Mouse (Mus musculus) midbrain, embryonic 10.5 days (tissue): ENCODE measurements around the gene Pklr. TPM values are rescaled to one million over a fixed set of nuclear protein-coding genes. Genes with fewer than 3 reads are reported as not detected.

Experiments
- DNase-seq: peaks from one replicate; pipeline ENCODE4 v3.0.0-alpha.2; 2017; ENCODE audit warnings: low spot score
- H3K27ac ChIP-seq: fragments of 300-500 bp; sonication (generic); replicated peaks from 2 replicates; pipeline ENCODE4 v1.5.1; 2016; ENCODE audit warnings: mild to moderate bottlenecking
- H3K27me3 ChIP-seq: fragments of 300-500 bp; sonication (generic); 2 replicates; pipeline ENCODE4 v1.6.1; 2016; ENCODE audit warnings: low read depth, mild to moderate bottlenecking; ENCODE audit not compliant: poor library complexity, severe bottlenecking
- H3K36me3 ChIP-seq: fragments of 300-500 bp; sonication (generic); 2 replicates; pipeline ENCODE4 v1.6.1; 2016; ENCODE audit warnings: mild to moderate bottlenecking, moderate library complexity
- H3K4me1 ChIP-seq: fragments of 300-500 bp; sonication (generic); 2 replicates; pipeline ENCODE4 v1.6.1; 2016
- H3K4me3 ChIP-seq: fragments of 300-500 bp; sonication (generic); 2 replicates; pipeline ENCODE4 v1.5.1; 2016; ENCODE audit warnings: mild to moderate bottlenecking, moderate library complexity
- H3K9me3 ChIP-seq: fragments of 300-500 bp; sonication (generic); replicated peaks from 2 replicates; pipeline ENCODE4 v1.6.1; 2016; ENCODE audit warnings: mild to moderate bottlenecking
- WGBS: fragments of 180-500 bp; shearing (Covaris S2); methylation state at CpG from one replicate; pipeline ENCODE4 v1.1.7; 2016; 5-methylcytosine and 5-hydroxymethylcytosine counted together
- polyA plus RNA-seq: library from polyadenylated mRNA; unstranded; fragments of >200 nt; fragmentation: Nextera tagmentation; extraction: Ambion mirVana; gene quantifications from 2 replicates; pipeline ENCODE4 v1.2.1, GENCODE M21; 2016

The Pklr gene
- 4.1 and 5.9 TPM in 2 replicates for polyA plus RNA-seq

DNA sequence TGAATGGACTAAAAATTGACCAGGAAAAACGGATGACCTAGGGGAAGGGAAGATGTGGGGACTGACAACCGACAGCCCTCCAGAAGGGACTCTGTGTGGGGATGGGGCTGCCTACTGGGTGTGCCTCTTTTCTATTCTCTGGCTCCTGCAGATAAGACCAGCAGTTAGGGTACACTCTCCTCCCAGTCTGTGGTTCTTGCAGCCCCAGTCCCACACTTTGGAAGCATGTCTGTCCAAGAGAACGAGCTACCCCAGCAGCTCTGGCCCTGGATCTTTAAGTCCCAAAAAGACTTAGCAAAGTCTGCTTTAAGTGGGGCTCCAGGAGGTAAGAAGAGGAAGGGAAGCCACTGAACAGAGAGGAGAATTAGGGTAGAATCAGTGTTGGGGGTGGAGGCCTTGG lies at the start of gene Pklr:
Pklr (plus strand) TSS at position 185 of the 400 bp plus-strand sequence.
- Histone ChIP-seq H3K9me3 (no peaks in the 10 kb centered on the region), H3K27ac (peak within 1 kb of the TSS; percentile 57; the same call in 1 of the 2 replicates), H3K4me1 (peaks cover 13% of the 10 kb centered on the region), H3K36me3 (no peaks in the 10 kb centered on the region), H3K4me3 (peak within 1 kb of the TSS; percentile 23), H3K27me3 (peaks cover 34% of the 10 kb centered on the region)
- WGBS = 66% methylated on average over 3 of the region's 3 CpGs
- no peak for DNase-seq

DNA sequence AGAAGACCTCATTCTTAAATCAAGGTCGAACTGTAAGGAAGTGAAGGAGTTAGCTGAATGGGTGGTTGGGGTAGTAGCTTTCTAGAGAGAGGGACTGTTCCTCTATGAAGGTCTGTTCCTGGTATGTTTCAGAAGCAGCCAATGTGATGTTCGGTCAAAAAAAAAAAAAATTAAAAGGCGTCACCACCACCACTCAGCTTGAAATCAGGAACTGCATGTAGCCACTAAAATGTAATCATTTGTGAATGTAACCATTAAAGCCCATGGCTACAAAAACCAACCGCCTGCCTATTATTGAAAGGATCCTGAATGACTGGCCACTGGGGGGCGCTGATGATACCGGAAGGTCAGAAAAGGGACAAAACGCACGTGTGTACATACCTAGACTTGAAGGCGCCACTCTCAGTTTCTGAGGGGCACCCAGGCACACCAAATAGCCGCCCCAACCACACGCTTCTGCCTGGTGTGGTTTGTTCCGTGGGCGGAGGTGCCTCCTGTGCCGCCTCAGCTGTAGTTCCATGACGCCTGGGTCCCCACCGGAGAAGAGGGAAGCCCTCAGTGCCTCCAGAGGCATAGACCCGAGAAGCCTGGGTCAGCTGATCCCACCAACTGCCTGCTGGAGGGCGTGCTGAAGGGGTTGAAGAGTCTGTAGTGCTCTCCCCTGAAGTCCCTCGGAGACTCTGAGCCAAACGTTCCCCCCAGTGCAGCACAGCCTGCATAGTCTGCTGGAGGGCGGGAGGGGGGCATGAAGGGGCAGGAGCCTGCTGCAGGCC lies 48.4 kb upstream of the Pklr start:
- peaks cover 37% of the 10 kb centered on the region for H3K36me3 ChIP-seq
- no peaks in the 10 kb centered on the region for H3K9me3 ChIP-seq
- WGBS = 34% methylated on average over 21 of the region's 21 CpGs
- DNase-seq = peak; percentile 76
- peak overlapping the region; percentile 23; the same call in 1 of the 2 replicates for H3K4me3 ChIP-seq
- peak overlapping the region; percentile 52; the same call in 1 of the 2 replicates for H3K27ac ChIP-seq
- H3K27me3 ChIP-seq = peaks cover 46% of the 10 kb centered on the region
- H3K4me1 ChIP-seq = peaks cover 49% of the 10 kb centered on the region

DNA sequence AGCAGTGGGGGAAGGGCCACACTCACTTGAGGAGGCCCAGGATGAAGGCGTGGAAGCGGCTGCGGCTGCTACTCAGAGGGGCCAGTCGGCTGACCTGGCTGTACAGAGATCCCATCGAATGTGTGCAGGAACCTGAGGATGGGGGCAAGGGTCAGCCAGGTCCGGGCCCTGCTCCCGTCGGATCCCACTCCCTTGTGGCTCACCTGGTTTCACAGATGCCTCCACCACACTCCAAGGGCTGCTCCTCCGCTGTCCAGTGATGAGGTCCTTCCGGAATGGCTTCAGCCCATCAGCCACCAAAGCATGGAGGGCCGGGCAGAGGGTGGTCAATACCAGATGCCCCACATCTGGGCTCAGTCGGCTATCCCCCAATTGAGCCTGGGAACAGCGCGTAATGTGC lies 47.0 kb upstream of the Pklr start:
- WGBS = 67% methylated on average over 14 of the region's 14 CpGs
- Histone ChIP-seq H3K9me3 (no peaks in the 10 kb centered on the region), H3K4me1 (peaks cover 59% of the 10 kb centered on the region), H3K27ac (no peak overlapping the region), H3K36me3 (peaks cover 42% of the 10 kb centered on the region), H3K27me3 (peaks cover 60% of the 10 kb centered on the region), H3K4me3 (peak overlapping the region; percentile 79)
- no peak for DNase-seq

DNA sequence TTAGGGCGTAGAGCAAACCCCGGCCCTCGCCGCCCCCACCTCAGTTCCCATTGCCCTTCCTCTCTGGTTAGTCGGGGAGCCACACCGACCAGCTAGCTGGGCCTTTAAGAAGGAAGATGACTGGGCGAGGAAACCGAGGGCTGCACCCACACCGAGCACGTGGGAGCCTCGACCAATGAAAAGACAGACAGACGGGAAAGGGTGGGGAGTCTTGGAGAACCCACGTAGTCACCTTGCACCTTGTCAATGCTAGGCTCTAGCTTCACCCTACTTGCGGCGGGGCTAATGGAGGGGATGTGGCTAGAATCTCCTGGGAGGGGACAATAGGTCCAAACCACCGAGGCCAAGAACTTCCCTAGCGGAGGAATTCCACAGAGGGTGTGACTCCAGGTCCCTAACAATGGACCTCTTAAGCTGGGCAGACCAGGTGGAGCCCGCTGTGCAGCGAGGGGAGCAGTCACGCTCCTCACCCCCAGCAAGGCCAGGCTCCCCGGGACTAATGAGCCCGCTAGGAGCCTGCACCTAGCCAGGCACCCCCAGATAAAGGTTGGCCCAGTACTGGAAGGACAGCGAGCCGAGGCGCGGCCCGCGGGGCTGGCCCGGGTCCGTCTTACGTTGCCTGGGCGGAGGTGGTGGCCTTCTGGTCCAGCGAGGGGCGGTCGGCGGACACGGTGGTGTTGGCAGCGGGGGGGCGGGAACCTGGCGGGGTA lies 45.9 kb upstream of the Pklr start:
- H3K36me3 ChIP-seq = peaks cover 42% of the 10 kb centered on the region
- peak overlapping the region; percentile 79 for H3K4me3 ChIP-seq
- DNase-seq = peak; percentile 78
- under 1% methylated on average over 40 of the region's 40 CpGs for WGBS
- peaks cover 59% of the 10 kb centered on the region for H3K4me1 ChIP-seq
- peaks cover 70% of the 10 kb centered on the region for H3K27me3 ChIP-seq
- peak overlapping the region; percentile 89 for H3K27ac ChIP-seq
- no peaks in the 10 kb centered on the region for H3K9me3 ChIP-seq

DNA sequence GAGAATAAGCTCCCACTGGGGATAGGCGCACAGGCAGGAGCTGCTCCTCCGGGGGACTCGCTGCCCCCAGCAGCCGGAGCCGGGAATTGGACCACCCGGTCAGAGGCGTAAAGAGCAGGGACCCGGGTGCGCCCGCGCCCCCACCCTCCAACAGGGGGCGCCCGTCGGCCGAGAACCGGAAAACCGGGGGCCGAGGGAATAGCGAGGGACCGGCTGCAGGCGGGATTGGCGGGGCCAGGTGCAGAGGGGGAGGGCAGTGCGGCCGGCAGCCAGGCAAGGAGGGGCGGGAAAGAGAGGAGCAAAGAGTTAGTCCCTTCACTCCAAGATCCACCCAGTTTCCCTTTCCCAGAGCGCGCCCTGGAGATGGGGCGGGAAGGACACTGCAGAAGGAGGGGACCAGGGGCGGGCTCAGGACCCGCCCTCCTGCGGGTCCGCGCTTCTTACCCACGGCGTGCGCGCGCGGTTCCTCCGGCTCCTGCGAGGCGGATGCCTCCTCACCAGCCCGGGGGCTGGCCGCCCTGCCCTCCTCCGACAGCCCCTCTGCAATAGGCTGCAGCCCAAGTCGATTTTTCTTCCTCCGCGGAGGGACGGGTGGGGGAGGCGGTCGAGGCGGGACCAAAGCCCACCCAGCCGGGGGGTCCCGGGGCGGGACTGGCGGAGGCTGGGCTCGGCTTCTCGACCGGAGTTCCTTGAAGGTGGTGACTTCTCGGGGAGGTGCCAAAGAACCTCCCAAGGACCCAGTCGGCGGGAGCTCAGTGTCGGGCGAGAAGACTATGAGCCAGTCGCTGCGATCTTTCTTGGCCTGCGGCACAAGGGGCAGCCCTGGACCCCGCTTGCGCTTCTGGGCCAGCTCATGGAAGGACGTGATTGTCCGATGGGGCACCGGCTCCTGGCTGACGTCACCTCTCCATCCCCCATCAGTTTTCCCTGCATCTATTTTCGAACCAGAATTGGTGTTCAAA lies 45.0 kb upstream of the Pklr start:
- WGBS = 1% methylated on average over 74 of the region's 74 CpGs
- peaks cover 70% of the 10 kb centered on the region for H3K27me3 ChIP-seq
- H3K4me3 ChIP-seq = peak overlapping the region; percentile 79
- peaks cover 47% of the 10 kb centered on the region for H3K36me3 ChIP-seq
- peak; percentile 88 for DNase-seq
- H3K27ac ChIP-seq = peak overlapping the region; percentile 89
- H3K4me1 ChIP-seq = peaks cover 59% of the 10 kb centered on the region
- H3K9me3 ChIP-seq = no peaks in the 10 kb centered on the region

DNA sequence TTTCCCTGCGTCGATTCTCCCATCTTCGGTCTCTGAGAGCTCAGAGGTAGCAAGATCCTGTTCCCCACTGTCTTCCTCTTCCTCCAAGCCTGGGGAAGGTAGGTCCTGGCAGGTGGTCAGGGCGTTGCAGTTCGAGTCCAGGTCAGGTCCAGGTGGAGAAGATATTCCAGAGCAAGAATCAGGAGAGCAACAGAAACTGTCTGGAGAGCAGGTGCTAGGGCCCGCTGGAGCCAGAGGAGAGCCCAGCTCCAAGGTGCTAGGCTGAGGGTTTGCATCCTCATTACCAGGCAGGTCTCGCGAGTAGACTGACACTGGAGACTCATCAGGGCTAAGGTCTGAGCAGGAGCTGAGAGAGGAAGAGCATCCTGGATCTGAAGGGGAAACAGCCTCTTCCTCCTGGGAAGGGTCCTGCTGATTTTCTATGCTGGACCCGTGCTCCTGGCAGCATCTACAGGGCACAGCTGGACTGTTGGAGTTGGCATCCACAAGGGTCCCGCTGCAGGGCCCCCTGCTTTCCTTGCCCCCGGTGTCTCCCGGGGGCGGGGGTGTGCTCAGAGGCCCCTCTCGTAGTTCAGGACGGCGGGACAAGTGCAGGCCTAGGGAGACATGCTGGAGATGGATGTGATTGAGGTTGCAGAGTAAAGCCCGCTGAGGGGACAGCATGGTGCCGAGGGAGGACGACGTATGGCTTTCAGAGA lies 44.0 kb upstream of the Pklr start:
- Histone ChIP-seq H3K27me3 (peaks cover 70% of the 10 kb centered on the region), H3K36me3 (peaks cover 53% of the 10 kb centered on the region), H3K4me3 (peak overlapping the region; percentile 79), H3K4me1 (peaks cover 59% of the 10 kb centered on the region), H3K27ac (peak overlapping the region; percentile 89; the same call in 1 of the 2 replicates), H3K9me3 (no peaks in the 10 kb centered on the region)
- no peak for DNase-seq
- 7% methylated on average over 20 of the region's 20 CpGs for WGBS

DNA sequence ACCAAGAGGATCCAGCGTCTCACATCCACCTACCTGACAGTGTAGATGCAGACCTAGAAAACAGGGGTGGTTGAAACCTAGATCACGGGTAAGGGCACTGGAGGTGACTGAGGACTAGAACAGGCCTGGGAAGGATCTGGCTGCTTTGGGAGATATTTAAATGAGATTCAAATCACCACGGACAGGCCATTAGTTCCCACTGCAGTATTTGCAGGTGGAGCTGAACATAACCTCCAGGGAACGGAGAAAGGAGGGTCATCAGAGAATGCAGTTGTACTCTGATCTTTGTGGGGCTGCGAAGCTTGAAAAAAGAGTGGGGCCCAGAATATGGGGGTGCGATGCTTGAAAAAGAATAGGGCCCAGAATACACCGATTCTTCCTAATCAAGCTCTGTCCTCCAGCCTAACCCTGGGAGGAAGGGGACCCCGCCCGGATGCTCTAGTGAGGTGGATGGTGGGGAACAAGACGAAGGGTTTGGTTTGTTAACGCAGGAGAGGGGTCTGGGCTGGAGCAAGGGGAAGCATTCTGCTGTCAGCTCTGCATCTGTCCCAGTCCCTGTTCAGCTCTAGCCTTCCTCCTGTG lies 43.3 kb upstream of the Pklr start:
- Histone ChIP-seq H3K36me3 (peaks cover 58% of the 10 kb centered on the region), H3K27ac (peak overlapping the region; percentile 67), H3K4me3 (peak overlapping the region; percentile 79), H3K4me1 (peaks cover 57% of the 10 kb centered on the region), H3K27me3 (peaks cover 68% of the 10 kb centered on the region), H3K9me3 (no peaks in the 10 kb centered on the region)
- DNase-seq = no peak
- 14% methylated on average over 11 of the region's 11 CpGs for WGBS

DNA sequence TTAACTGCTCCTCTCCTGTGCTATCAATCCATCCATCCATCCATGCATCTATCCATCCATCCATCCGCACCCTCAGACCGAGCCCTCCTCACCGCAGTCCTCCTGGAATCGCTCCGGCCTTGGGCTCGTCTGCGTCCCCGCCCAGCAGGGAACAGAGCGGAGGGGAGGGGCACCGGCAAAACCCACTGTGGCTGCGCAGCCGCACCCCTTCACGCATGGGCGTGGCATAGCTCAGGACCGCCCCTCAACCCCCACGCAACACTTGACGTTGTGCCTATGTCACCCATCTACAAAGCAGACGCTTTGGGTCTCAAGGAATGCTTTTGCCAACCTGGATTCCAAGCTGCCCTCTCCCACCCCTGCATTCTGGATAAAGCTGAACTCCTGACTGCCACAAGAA lies 42.8 kb upstream of the Pklr start, which contains the start of gene Rusc1:
Rusc1 (minus strand) TSS at position 137 of the 400 bp plus-strand sequence.
- H3K4me3 ChIP-seq = peak within 1 kb of the TSS; percentile 79
- peaks cover 54% of the 10 kb centered on the region for H3K4me1 ChIP-seq
- peaks cover 58% of the 10 kb centered on the region for H3K36me3 ChIP-seq
- 1% methylated on average over 18 of the region's 18 CpGs for WGBS
- H3K9me3 ChIP-seq = no peaks in the 10 kb centered on the region
- peaks cover 62% of the 10 kb centered on the region for H3K27me3 ChIP-seq
- peak within 1 kb of the TSS; percentile 67 for H3K27ac ChIP-seq
- peak; percentile 80 for DNase-seq

DNA sequence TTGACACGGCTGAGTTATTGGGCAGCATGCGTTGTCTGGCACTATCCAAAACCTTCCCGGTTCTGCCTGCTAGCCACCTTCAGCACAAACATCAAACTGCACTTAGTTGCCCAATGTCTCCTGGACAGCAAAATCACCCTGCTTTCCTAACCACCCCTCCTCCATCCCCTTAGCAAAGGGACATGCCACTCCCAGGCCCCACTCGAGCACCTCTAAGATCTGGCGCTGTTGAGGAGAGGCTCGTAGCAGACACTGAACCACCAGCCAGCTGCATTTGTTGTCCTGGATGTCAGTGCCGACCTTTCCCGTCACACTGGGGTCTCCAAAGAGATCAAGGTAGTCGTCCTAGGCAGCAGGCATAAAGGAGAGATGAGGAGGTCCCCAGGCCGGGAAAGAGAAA lies 41.9 kb upstream of the Pklr start:
- Histone ChIP-seq H3K9me3 (no peaks in the 10 kb centered on the region), H3K4me3 (no peak overlapping the region), H3K4me1 (peaks cover 54% of the 10 kb centered on the region), H3K27ac (no peak overlapping the region), H3K36me3 (peaks cover 58% of the 10 kb centered on the region), H3K27me3 (peaks cover 54% of the 10 kb centered on the region)
- WGBS = 89% methylated on average over 10 of the region's 10 CpGs
- no peak for DNase-seq

DNA sequence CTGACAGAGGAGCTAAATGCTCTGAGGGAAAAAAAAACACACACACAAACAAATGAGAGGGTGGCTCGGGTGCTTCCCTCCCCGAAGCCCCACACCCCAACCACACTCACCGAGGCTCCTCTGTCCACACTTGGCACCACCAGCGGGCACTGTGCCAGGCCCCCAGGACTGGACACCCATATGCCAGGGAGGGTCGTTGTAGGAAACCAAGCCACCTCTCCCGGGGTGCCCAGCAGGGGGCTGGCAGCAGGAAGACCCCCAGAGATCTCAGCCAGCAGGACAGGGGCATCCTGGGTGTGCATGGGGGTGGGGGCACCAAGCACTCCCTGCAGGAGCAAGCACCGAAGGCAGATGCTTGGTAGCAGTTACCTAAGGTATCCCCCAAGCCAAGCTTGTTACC lies 35.1 kb upstream of the Pklr start, which contains the start of gene Gm43738:
Gm43738 (minus strand) TSS at position 289 of the 400 bp plus-strand sequence.
- Histone ChIP-seq H3K4me3 (peak within 1 kb of the TSS; percentile 84), H3K36me3 (peaks cover 47% of the 10 kb centered on the region), H3K4me1 (peaks cover 41% of the 10 kb centered on the region), H3K27ac (peak within 1 kb of the TSS; percentile 89), H3K27me3 (no peaks in the 10 kb centered on the region), H3K9me3 (no peaks in the 10 kb centered on the region)
- 61% methylated on average over 7 of the region's 7 CpGs for WGBS
- DNase-seq = no peak

DNA sequence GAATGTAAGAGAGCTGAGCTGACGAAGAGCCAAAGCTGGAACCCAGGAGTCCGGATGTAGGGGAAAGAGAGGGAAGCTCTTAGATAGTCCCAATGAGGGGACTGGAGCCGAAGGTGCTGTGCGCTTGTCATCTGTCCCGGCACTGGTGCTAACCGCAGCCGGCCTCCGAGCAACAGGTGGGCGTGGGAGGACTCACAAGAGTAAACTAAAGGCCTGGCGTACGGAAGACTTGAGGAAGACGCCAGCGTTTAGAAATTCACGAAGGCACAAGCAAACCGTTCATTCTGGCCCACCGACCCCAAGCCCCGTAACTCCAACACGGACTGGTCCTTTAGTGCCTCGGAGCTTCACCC lies 34.5 kb upstream of the Pklr start:
- Histone ChIP-seq H3K27me3 (no peaks in the 10 kb centered on the region), H3K36me3 (peaks cover 40% of the 10 kb centered on the region), H3K4me3 (peak overlapping the region; percentile 84), H3K9me3 (no peaks in the 10 kb centered on the region), H3K27ac (peak overlapping the region; percentile 89), H3K4me1 (peaks cover 41% of the 10 kb centered on the region)
- DNase-seq = no peak
- WGBS = under 1% methylated on average over 19 of the region's 19 CpGs
